Mouse (Mus musculus): Measurements from ENCODE around the gene Sv2a. TPM values are rescaled to one million over a fixed set of nuclear protein-coding genes. Genes with fewer than 3 reads are reported as not detected.

Sv2a gene
- polyA plus RNA-seq (2012; ENCODE audit: insufficient read depth, insufficient read length, missing spikeins) = not detected in 2 replicates

DNA sequence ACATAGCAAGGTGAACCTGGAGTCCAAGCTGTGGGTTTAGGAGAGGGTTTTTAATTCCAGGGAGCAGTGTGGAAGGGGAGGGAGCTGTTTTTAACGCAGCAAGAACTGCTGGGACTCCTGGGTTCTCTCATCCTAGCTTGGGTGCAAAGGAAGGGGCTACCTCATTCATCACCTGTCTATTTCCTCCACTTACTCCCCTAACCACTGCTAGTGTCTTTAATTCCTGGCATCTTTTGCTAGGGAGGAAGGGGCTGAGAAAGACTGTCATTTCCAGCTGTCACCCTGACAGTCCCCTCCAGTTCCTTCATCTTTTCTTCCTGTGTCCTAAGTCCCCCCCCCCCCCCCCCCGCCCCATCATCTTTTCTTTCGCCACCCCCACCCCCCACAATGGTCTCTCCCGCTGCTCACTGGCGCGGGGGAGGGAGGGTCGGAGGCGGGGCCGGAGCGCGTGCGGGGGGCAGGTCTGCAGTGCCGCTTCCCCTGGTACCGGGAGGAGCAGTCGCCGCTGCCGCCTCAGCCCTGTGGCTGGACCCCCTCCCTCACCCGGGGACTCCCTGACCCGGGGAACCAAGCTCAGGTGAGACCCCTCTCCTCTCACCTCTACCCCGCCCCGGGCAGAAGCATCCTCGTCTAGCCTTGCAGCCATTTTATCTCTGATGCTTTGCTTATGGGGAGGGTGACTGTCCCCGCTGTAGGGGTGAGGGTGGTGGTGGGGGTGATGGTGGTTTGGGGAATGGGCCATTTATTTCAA, at the start of gene Sv2a:
Sv2a (plus strand) TSS at position 425 of the 751 bp plus-strand sequence.
- H3K4me1 ChIP-seq (ENCODE audit: control insufficient read depth, insufficient read depth, insufficient read length, low read length) = no peaks in the 10 kb centered on the region
- no peak within 1 kb of the TSS for H3K27ac ChIP-seq (replicated peaks; ENCODE audit: low read depth, low read length)
- H3K4me3 ChIP-seq (ENCODE audit: insufficient read depth, low read depth, low read length) = peak within 1 kb of the TSS; percentile 31; the same call in 1 of the 2 replicates

DNA sequence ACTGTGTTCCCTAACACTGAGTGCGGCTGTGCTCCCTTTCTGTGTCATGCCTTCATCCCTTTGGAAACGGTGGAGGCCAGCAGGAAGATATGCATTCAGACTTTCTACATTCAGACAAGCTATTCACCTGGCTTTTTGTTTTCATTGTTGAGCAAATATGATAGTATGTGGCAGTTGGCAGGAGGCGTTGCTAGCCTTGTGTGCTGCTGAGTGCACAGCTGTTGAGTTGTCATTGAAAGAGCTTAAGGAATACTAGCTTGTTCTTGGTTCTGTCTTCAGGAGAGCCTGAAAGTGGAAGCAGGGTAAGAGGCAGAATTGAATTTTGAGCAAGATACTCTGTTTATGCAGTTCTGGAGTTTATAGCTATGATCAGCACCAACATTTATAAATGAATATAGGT, 48.5 kb upstream of the Sv2a start:
- Histone ChIP-seq H3K4me1 (ENCODE audit: control insufficient read depth, insufficient read depth, insufficient read length, low read length) (peaks cover 3% of the 10 kb centered on the region; the same call in 1 of the 2 replicates), H3K4me3 (ENCODE audit: insufficient read depth, low read depth, low read length) (no peak overlapping the region), H3K27ac (replicated peaks; ENCODE audit: low read depth, low read length) (no peak overlapping the region)

GRCm38 (mm10) chr3:96133327-96133905, 47.5 kb upstream of the Sv2a start:
- Histone ChIP-seq H3K27ac (replicated peaks; ENCODE audit: low read depth, low read length) (no peak overlapping the region), H3K4me3 (ENCODE audit: insufficient read depth, low read depth, low read length) (no peak overlapping the region), H3K4me1 (ENCODE audit: control insufficient read depth, insufficient read depth, insufficient read length, low read length) (no peaks in the 10 kb centered on the region; the same call in 1 of the 2 replicates)

- Histone ChIP-seq H3K4me1 (ENCODE audit: control insufficient read depth, insufficient read depth, insufficient read length, low read length) (no peaks in the 10 kb centered on the region; the same call in 1 of the 2 replicates), H3K27ac (replicated peaks; ENCODE audit: low read depth, low read length) (no peak overlapping the region), H3K4me3 (ENCODE audit: insufficient read depth, low read depth, low read length) (no peak overlapping the region)
Measured at GRCm38 (mm10) chr3:96135011-96135410, 45.9 kb upstream of the Sv2a start.

DNA sequence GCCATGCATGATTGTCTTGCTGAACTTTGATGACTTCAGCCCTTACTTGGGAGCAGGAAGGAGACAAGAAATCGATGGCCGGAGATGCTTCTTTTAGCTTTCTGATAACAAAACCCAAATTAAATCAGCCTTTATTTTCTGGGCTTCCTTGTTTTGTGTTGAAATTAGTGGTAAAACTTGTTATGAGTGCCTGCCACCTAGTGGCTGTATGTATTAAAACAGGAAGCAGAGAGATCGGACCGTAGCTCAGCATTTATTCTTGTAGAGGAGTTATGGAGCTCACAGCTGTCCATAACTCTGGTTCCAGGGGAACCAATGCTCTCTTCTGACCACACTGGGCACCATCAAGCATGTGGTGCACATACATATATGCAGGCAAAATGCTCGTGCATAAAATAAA, 33.0 kb upstream of the Sv2a start:
- Histone ChIP-seq H3K4me3 (ENCODE audit: insufficient read depth, low read depth, low read length) (no peak overlapping the region), H3K27ac (replicated peaks; ENCODE audit: low read depth, low read length) (no peak overlapping the region)

DNA sequence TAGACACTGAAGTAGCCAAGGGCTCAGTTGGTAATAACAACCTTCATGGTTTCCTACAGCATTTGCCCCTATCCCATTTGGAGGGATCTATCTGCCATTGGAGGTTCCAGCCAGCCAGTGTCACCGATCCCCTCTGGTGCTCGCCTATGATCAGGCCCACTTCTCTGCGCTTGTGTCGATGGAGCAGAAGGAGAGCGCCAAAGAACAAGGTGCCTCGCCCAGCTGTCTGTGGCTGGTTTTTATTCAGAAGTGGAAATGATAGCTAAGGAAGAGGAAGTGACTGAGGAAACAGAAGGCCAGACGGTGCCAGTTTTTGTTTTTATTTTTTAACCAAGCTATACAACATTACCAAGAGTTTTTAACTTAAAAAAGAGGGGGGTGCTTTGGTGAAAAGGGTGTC, 29.1 kb upstream of the Sv2a start:
- Histone ChIP-seq H3K4me1 (ENCODE audit: control insufficient read depth, insufficient read depth, insufficient read length, low read length) (no peaks in the 10 kb centered on the region), H3K27ac (replicated peaks; ENCODE audit: low read depth, low read length) (no peak overlapping the region), H3K4me3 (ENCODE audit: insufficient read depth, low read depth, low read length) (no peak overlapping the region)

More for the DNA sequence above, 33.0 kb upstream of the Sv2a start:
- no peaks in the 10 kb centered on the region for H3K4me1 ChIP-seq (ENCODE audit: control insufficient read depth, insufficient read depth, insufficient read length, low read length)

- Histone ChIP-seq H3K4me3 (ENCODE audit: insufficient read depth, low read depth, low read length) (no peak overlapping the region), H3K27ac (replicated peaks; ENCODE audit: low read depth, low read length) (no peak overlapping the region), H3K4me1 (ENCODE audit: control insufficient read depth, insufficient read depth, insufficient read length, low read length) (no peaks in the 10 kb centered on the region)
Measured at GRCm38 (mm10) chr3:96152611-96153010, 28.3 kb upstream of the Sv2a start.

DNA sequence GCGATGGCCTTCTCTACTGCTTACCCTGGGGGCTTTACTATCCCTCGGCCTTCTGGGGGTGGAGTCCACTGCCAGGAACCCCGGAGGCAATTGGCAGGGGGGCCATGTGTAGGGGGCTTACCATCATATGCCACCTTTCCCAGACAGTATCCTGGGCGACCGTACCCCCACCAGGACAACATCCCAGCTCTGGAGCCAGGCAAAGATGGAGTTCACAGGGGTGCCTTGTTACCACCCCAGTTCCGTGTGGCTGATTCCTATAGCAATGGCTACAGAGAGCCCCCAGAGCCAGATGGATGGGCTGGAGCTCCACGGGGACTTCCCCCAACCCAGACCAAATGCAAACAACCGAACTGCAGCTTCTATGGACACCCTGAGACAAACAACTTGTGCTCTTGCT, 25.4 kb upstream of the Sv2a start:
- peaks cover 2% of the 10 kb centered on the region; the same call in 1 of the 2 replicates for H3K4me1 ChIP-seq (ENCODE audit: control insufficient read depth, insufficient read depth, insufficient read length, low read length)

DNA sequence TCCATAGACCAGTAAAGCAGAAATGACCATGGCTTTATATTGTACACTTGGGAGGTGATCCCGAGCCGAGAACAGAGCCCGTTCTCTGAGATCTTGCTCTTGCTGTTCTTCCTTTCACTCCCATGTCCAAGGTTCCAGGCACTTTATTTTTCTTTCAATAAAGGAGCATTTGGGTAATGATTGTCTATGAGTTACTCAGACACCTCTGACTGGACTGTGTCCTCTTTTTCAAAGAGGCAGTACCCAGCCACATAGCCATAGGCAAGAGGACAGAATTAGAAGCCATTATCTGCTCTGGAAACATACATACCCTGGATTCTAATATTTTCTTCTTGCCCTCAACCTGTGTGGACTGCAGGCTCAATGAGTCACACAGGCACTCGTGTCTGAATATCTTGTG, 21.1 kb upstream of the Sv2a start:
- Histone ChIP-seq H3K4me3 (ENCODE audit: insufficient read depth, low read depth, low read length) (no peak overlapping the region), H3K27ac (replicated peaks; ENCODE audit: low read depth, low read length) (peak overlapping the region; percentile 41), H3K4me1 (ENCODE audit: control insufficient read depth, insufficient read depth, insufficient read length, low read length) (peaks cover 8% of the 10 kb centered on the region)

More for the DNA sequence above, 25.4 kb upstream of the Sv2a start:
- H3K4me3 ChIP-seq (ENCODE audit: insufficient read depth, low read depth, low read length) = no peak overlapping the region
- no peak overlapping the region for H3K27ac ChIP-seq (replicated peaks; ENCODE audit: low read depth, low read length)

GRCm38 (mm10) chr3:96160222-96160802, 20.6 kb upstream of the Sv2a start:
- Histone ChIP-seq H3K4me1 (ENCODE audit: control insufficient read depth, insufficient read depth, insufficient read length, low read length) (peaks cover 8% of the 10 kb centered on the region), H3K4me3 (ENCODE audit: insufficient read depth, low read depth, low read length) (peak overlapping the region; percentile 70), H3K27ac (replicated peaks; ENCODE audit: low read depth, low read length) (peak overlapping the region; percentile 59)

DNA sequence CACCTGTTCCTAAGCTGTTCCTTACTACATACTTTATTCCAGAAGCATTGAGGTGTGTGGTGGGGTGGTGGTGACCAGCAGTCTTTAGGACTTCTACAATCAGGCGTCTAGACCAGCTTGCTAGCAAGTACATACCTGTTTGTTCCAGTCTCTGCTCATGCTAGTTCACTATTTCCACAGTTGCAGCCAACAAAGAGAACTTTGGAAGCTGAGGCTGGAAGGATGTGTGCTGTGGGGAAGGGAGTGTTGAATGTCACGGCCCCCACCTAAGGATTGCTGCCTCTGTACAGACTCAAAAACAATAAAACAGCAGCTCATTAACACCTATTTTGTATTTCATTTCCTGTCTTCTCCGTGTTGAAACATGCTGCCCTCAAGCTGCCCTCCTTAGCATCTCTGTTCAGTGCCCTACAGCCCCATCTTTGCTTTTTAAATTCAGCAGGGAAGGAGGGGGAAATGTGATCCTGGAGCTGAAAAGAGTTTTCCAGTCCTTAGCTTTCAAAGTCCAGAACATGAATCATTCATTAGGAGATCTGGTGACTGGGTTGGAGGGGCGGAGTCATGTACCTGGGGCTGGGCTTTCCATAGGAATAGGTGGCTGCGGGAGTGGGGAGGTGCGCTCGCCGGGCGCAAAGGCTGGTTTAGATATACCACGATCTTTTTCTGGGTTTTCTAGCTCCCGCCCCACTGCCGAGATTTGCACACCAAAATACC, 20.0 kb upstream of the Sv2a start:
- peaks cover 8% of the 10 kb centered on the region for H3K4me1 ChIP-seq (ENCODE audit: control insufficient read depth, insufficient read depth, insufficient read length, low read length)
- peak overlapping the region; percentile 59 for H3K27ac ChIP-seq (replicated peaks; ENCODE audit: low read depth, low read length)
- H3K4me3 ChIP-seq (ENCODE audit: insufficient read depth, low read depth, low read length) = peak overlapping the region; percentile 70

GRCm38 (mm10) chr3:96161869-96162840, 18.8 kb upstream of the Sv2a start, which contains the start of gene Mtmr11:
TSS of gene Mtmr11 (plus strand) at chr3:96162004.
- Histone ChIP-seq H3K27ac (replicated peaks; ENCODE audit: low read depth, low read length) (peak within 1 kb of the TSS; percentile 59), H3K4me1 (ENCODE audit: control insufficient read depth, insufficient read depth, insufficient read length, low read length) (peaks cover 8% of the 10 kb centered on the region), H3K4me3 (ENCODE audit: insufficient read depth, low read depth, low read length) (peak within 1 kb of the TSS; percentile 70)

GRCm38 (mm10) chr3:96163040-96163439, 17.9 kb upstream of the Sv2a start:
- H3K4me3 ChIP-seq (ENCODE audit: insufficient read depth, low read depth, low read length) = no peak overlapping the region
- H3K27ac ChIP-seq (replicated peaks; ENCODE audit: low read depth, low read length) = no peak overlapping the region
- H3K4me1 ChIP-seq (ENCODE audit: control insufficient read depth, insufficient read depth, insufficient read length, low read length) = peaks cover 8% of the 10 kb centered on the region
